Mouse (Mus musculus) 3T3-L1 (cell line): ENCODE measurements around the gene Crybb3.

Source experiments
- DNase-seq: peaks from one replicate; pipeline ENCODE4 v3.0.0-alpha.2; 2015; ENCODE audit warnings: low read depth, low spot score

The Crybb3 gene

GRCm38 (mm10) chr5:113105035-113105434 is 23.7 kb upstream of the Crybb3 start:
- DNase-seq: no peak

GRCm38 (mm10) chr5:113102455-113102854 is 21.1 kb upstream of the Crybb3 start:
- DNase-seq: no peak

- no peak for DNase-seq
Measured at GRCm38 (mm10) chr5:113101457-113101856, 20.1 kb upstream of the Crybb3 start.

- no peak for DNase-seq
Measured at GRCm38 (mm10) chr5:113100422-113100821, 19.0 kb upstream of the Crybb3 start.

GRCm38 (mm10) chr5:113099546-113099945 is 18.2 kb upstream of the Crybb3 start:
- DNase-seq: peak; percentile 34

- no peak for DNase-seq
Measured at GRCm38 (mm10) chr5:113097551-113097950, 16.2 kb upstream of the Crybb3 start.

- DNase-seq: no peak
Measured at GRCm38 (mm10) chr5:113095456-113095855, 14.1 kb upstream of the Crybb3 start.

GRCm38 (mm10) chr5:113092406-113092805 is 11.0 kb upstream of the Crybb3 start:
- DNase-seq: no peak

GRCm38 (mm10) chr5:113091162-113091561 is 9.8 kb upstream of the Crybb3 start:
- peak; percentile 12 for DNase-seq

- DNase-seq: no peak
Measured at GRCm38 (mm10) chr5:113090750-113091149, 9.4 kb upstream of the Crybb3 start.

GRCm38 (mm10) chr5:113090077-113090690 is 8.8 kb upstream of the Crybb3 start:
- no peak for DNase-seq

- no peak for DNase-seq
Measured at GRCm38 (mm10) chr5:113087465-113087864, 6.1 kb upstream of the Crybb3 start.

- no peak for DNase-seq
Measured at GRCm38 (mm10) chr5:113086990-113087389, 5.6 kb upstream of the Crybb3 start.

GRCm38 (mm10) chr5:113086439-113086838 is 5.1 kb upstream of the Crybb3 start:
- no peak for DNase-seq

- DNase-seq: no peak
Measured at GRCm38 (mm10) chr5:113085931-113086330, 4.5 kb upstream of the Crybb3 start.

GRCm38 (mm10) chr5:113084309-113084708 is 2.9 kb upstream of the Crybb3 start:
- no peak for DNase-seq

GRCm38 (mm10) chr5:113082356-113083168 is 1.2 kb upstream of the Crybb3 start:
- DNase-seq: no peak

- DNase-seq: no peak
Measured at GRCm38 (mm10) chr5:113081020-113081419, 364 bp downstream of the Crybb3 start.

- no peak for DNase-seq
Measured at GRCm38 (mm10) chr5:113079783-113080182, 1.6 kb downstream of the Crybb3 start.

- DNase-seq: no peak
Measured at GRCm38 (mm10) chr5:113078686-113079085, 2.7 kb downstream of the Crybb3 start.

GRCm38 (mm10) chr5:113070017-113070416 is 11.4 kb downstream of the Crybb3 start, which contains the start of gene Crybb2:
Gene Crybb2, minus strand, starts transcription at chr5:113070117.
- DNase-seq: no peak

GRCm38 (mm10) chr5:113054308-113054707 is 27.1 kb downstream of the Crybb3 start:
- DNase-seq: peak; percentile 63

- DNase-seq: no peak
Measured at GRCm38 (mm10) chr5:113050581-113051185, 30.7 kb downstream of the Crybb3 start.
